Mouse (Mus musculus): ENCODE data around the gene Rmi2. TPM values are rescaled to one million over a fixed set of nuclear protein-coding genes. Genes with fewer than 3 reads are reported as not detected.

The Rmi2 gene
- polyA plus RNA-seq, 1 experiment from 2014 or later: 0.44 TPM

DNA sequence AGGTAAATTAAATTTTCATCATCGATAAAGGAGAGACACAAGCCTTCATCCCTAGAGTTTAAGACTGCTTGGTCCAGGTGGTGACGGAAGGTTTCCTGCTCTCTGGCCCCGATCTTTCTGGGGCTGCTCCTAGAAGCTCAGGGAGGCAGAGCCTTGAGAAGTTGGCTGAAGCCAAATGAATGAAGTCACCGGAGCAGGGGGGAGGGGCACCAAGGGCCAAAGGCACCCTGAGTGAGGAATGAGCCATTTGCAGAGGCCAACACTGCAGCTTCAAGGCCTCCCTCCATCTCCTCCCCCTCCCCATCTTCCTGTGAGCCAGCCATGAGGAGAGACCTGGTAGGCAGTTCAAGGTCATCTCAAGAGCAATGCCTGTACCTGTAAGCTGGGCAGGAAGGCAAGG, 58.3 kb downstream of the Rmi2 start:
- Histone ChIP-seq H3K9me3 (ENCODE audit: control insufficient read depth, low read length) (no peaks in the 10 kb centered on the region), H3K4me2 (ENCODE audit: low read depth, low read length) (no peak overlapping the region), H3K27me3 (ENCODE audit: control insufficient read depth, insufficient read depth, low read length) (no peaks in the 10 kb centered on the region), H3K4me3 (ENCODE audit: low read depth, low read length) (no peak overlapping the region), H3K4me1 (ENCODE audit: control insufficient read depth, insufficient read depth, low read length) (no peaks in the 10 kb centered on the region), H3K9ac (replicated peaks; ENCODE audit: low read depth, low read length) (no peak overlapping the region), H3K27ac (ENCODE audit: low read depth, low read length) (no peak overlapping the region), H3K36me3 (ENCODE audit: control insufficient read depth, insufficient read depth, low read length) (no peaks in the 10 kb centered on the region)
- WGBS: 89% methylated on average over 4 of the region's 4 CpGs
- no peak for ATAC-seq (ENCODE audit: low read depth)

DNA sequence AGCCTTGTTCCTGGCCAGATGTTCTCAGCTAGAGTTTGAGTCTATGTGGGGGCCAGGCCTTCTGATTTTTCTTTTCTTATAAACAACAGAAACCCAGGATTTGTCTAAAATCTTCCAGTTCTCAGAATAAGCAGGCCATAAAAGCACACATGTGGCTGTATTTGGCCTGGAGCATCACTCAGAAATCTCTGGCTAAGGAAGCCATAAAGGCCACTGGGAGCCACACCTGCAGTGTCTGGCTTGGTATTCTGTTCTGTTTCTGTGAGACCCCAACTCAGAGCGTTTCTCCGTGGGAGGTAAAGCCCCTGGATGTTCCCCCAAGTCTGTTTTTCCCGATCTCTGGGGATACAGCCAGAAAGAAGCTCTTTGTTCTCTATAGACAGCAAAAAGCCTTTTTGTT, 61.0 kb downstream of the Rmi2 start:
- Histone ChIP-seq H3K4me1 (ENCODE audit: control insufficient read depth, insufficient read depth, low read length) (no peaks in the 10 kb centered on the region), H3K27me3 (ENCODE audit: control insufficient read depth, insufficient read depth, low read length) (no peaks in the 10 kb centered on the region), H3K9ac (replicated peaks; ENCODE audit: low read depth, low read length) (no peak overlapping the region), H3K27ac (ENCODE audit: low read depth, low read length) (no peak overlapping the region), H3K9me3 (ENCODE audit: control insufficient read depth, low read length) (no peaks in the 10 kb centered on the region), H3K4me3 (ENCODE audit: low read depth, low read length) (no peak overlapping the region), H3K4me2 (ENCODE audit: low read depth, low read length) (no peak overlapping the region), H3K36me3 (ENCODE audit: control insufficient read depth, insufficient read depth, low read length) (no peaks in the 10 kb centered on the region)
- WGBS: 64% methylated on average over 3 of the region's 3 CpGs
- no peak for ATAC-seq (ENCODE audit: low read depth)

DNA sequence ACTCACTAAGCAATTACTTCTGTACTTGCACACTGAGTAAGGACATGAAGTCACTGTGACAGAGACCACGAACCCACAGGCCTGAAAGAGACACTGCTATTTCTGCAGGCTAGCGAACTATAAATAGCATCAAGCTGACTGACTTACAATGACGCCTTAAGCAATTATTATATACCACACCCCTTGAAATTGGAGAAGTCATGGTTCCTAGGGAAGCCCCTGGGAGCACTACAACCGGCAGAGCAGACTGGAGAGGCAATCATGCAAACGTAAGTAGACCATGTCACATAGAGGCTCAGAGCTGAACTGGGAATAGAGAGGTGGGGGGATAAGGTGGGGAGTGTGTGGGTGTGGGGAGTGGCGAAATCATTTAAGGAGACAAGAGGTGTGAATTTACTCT, 62.5 kb downstream of the Rmi2 start:
- Histone ChIP-seq H3K27ac (ENCODE audit: low read depth, low read length) (no peak overlapping the region), H3K4me2 (ENCODE audit: low read depth, low read length) (no peak overlapping the region), H3K27me3 (ENCODE audit: control insufficient read depth, insufficient read depth, low read length) (no peaks in the 10 kb centered on the region), H3K9ac (replicated peaks; ENCODE audit: low read depth, low read length) (no peak overlapping the region), H3K4me1 (ENCODE audit: control insufficient read depth, insufficient read depth, low read length) (no peaks in the 10 kb centered on the region), H3K36me3 (ENCODE audit: control insufficient read depth, insufficient read depth, low read length) (no peaks in the 10 kb centered on the region), H3K4me3 (ENCODE audit: low read depth, low read length) (no peak overlapping the region), H3K9me3 (ENCODE audit: control insufficient read depth, low read length) (no peaks in the 10 kb centered on the region)
- 35% methylated on average over 6 of the region's 6 CpGs for WGBS
- ATAC-seq (ENCODE audit: low read depth): peak; percentile 46; the same call in 1 of the 2 replicates

- Histone ChIP-seq H3K4me1 (ENCODE audit: control insufficient read depth, insufficient read depth, low read length) (no peaks in the 10 kb centered on the region), H3K27ac (ENCODE audit: low read depth, low read length) (no peak overlapping the region)
Observed at GRCm38 (mm10) chr16:10900736-10901135, 65.9 kb downstream of the Rmi2 start.

DNA sequence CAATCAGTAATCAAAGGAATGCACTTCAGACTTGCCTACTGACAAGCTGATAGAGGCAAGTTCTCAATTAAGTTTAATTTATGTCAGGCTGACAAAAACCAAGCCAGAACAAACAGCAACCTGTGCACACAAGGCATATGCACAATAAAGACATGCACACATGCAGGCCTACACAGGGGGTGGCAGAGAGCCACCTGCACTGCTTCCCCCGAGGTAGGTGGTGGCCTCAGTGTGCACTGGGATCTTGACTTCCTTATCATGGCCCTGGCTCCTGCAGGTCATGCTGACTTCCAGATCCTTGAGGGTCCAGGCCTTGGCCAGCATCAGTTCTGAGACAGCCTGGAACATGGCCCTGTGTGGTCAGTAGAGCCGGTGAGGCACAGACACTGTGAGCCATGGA, 67.1 kb downstream of the Rmi2 start:
- H3K27me3 ChIP-seq (ENCODE audit: control insufficient read depth, insufficient read depth, low read length): no peaks in the 10 kb centered on the region
- no peak overlapping the region for H3K4me3 ChIP-seq (ENCODE audit: low read depth, low read length)
- H3K36me3 ChIP-seq (ENCODE audit: control insufficient read depth, insufficient read depth, low read length): no peaks in the 10 kb centered on the region
- no peak overlapping the region for H3K9ac ChIP-seq (replicated peaks; ENCODE audit: low read depth, low read length)
- no peak overlapping the region for H3K4me2 ChIP-seq (ENCODE audit: low read depth, low read length)
- no peaks in the 10 kb centered on the region for H3K9me3 ChIP-seq (ENCODE audit: control insufficient read depth, low read length)
- no peak overlapping the region for H3K27ac ChIP-seq (ENCODE audit: low read depth, low read length)
- 84% methylated on average over 2 of the region's 2 CpGs for WGBS
- no peaks in the 10 kb centered on the region for H3K4me1 ChIP-seq (ENCODE audit: control insufficient read depth, insufficient read depth, low read length)
- ATAC-seq (ENCODE audit: low read depth): no peak

More at GRCm38 (mm10) chr16:10900736-10901135, 65.9 kb downstream of the Rmi2 start:
- Histone ChIP-seq H3K9ac (replicated peaks; ENCODE audit: low read depth, low read length) (no peak overlapping the region), H3K9me3 (ENCODE audit: control insufficient read depth, low read length) (no peaks in the 10 kb centered on the region), H3K4me2 (ENCODE audit: low read depth, low read length) (no peak overlapping the region), H3K4me3 (ENCODE audit: low read depth, low read length) (no peak overlapping the region), H3K27me3 (ENCODE audit: control insufficient read depth, insufficient read depth, low read length) (no peaks in the 10 kb centered on the region), H3K36me3 (ENCODE audit: control insufficient read depth, insufficient read depth, low read length) (no peaks in the 10 kb centered on the region)
- WGBS: 94% methylated on average over 1 of the region's 1 CpGs
- ATAC-seq (ENCODE audit: low read depth): no peak

DNA sequence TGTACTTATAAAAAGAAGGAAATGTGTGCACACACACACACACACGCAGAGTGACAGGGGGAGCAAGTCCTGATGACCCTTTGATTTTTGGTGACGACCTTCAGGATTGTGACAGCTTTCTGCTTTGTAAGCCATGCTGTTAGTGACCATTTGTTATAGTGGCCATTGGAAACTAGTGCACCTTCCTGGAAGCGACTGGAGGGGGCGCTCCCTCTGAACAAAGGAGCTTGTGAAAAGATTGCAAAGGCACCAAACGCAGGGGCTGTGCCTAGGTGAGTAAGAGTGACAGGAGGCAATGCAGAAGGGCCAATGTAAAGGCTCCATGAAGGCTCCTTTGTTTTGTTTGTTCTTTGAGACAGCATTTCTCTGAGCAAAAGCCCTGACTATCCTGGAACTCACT, 68.0 kb downstream of the Rmi2 start:
- no peak for ATAC-seq (ENCODE audit: low read depth)
- WGBS: 68% methylated on average over 5 of the region's 5 CpGs

GRCm38 (mm10) chr16:10905661-10906113, 70.8 kb downstream of the Rmi2 start:
- Histone ChIP-seq H3K36me3 (ENCODE audit: control insufficient read depth, insufficient read depth, low read length) (no peaks in the 10 kb centered on the region), H3K27ac (ENCODE audit: low read depth, low read length) (no peak overlapping the region), H3K9me3 (ENCODE audit: control insufficient read depth, low read length) (no peaks in the 10 kb centered on the region), H3K27me3 (ENCODE audit: control insufficient read depth, insufficient read depth, low read length) (no peaks in the 10 kb centered on the region), H3K4me1 (ENCODE audit: control insufficient read depth, insufficient read depth, low read length) (no peaks in the 10 kb centered on the region), H3K9ac (replicated peaks; ENCODE audit: low read depth, low read length) (no peak overlapping the region), H3K4me3 (ENCODE audit: low read depth, low read length) (no peak overlapping the region), H3K4me2 (ENCODE audit: low read depth, low read length) (no peak overlapping the region)
- no peak for ATAC-seq (ENCODE audit: low read depth)
- 81% methylated on average over 5 of the region's 5 CpGs for whole genome bisulfite sequencing

More for the DNA sequence above, 68.0 kb downstream of the Rmi2 start:
- Histone ChIP-seq H3K27ac (ENCODE audit: low read depth, low read length) (no peak overlapping the region), H3K4me1 (ENCODE audit: control insufficient read depth, insufficient read depth, low read length) (no peaks in the 10 kb centered on the region), H3K36me3 (ENCODE audit: control insufficient read depth, insufficient read depth, low read length) (no peaks in the 10 kb centered on the region), H3K4me2 (ENCODE audit: low read depth, low read length) (no peak overlapping the region), H3K27me3 (ENCODE audit: control insufficient read depth, insufficient read depth, low read length) (no peaks in the 10 kb centered on the region), H3K4me3 (ENCODE audit: low read depth, low read length) (no peak overlapping the region), H3K9me3 (ENCODE audit: control insufficient read depth, low read length) (no peaks in the 10 kb centered on the region), H3K9ac (replicated peaks; ENCODE audit: low read depth, low read length) (no peak overlapping the region)

DNA sequence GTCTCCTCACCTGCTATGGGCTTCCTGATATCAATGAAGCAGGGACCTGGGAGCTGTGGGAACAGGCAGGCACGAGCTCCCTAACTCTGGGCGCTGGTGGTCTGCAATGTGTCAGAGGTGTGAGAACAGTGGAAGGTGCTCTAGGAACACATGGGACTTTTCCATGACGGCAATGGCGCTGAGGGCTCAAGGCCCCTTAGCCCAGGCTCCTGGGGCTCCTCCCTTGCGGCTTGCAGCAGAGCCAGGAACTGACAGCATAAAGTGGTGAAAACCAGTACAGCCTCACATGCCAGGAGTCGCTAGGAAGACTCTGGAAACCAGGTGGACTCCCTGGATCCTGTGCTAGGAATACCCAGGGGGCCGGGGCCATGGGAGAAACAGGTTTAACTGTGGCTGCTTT, 75.7 kb downstream of the Rmi2 start:
- H3K36me3 ChIP-seq (ENCODE audit: control insufficient read depth, insufficient read depth, low read length): no peaks in the 10 kb centered on the region
- H3K4me3 ChIP-seq (ENCODE audit: low read depth, low read length): no peak overlapping the region
- H3K9ac ChIP-seq (replicated peaks; ENCODE audit: low read depth, low read length): no peak overlapping the region
- no peaks in the 10 kb centered on the region for H3K9me3 ChIP-seq (ENCODE audit: control insufficient read depth, low read length)
- 85% methylated on average over 7 of the region's 7 CpGs for WGBS
- no peaks in the 10 kb centered on the region for H3K27me3 ChIP-seq (ENCODE audit: control insufficient read depth, insufficient read depth, low read length)
- no peaks in the 10 kb centered on the region for H3K4me1 ChIP-seq (ENCODE audit: control insufficient read depth, insufficient read depth, low read length)
- H3K4me2 ChIP-seq (ENCODE audit: low read depth, low read length): no peak overlapping the region
- H3K27ac ChIP-seq (ENCODE audit: low read depth, low read length): no peak overlapping the region
- no peak for ATAC-seq (ENCODE audit: low read depth)

DNA sequence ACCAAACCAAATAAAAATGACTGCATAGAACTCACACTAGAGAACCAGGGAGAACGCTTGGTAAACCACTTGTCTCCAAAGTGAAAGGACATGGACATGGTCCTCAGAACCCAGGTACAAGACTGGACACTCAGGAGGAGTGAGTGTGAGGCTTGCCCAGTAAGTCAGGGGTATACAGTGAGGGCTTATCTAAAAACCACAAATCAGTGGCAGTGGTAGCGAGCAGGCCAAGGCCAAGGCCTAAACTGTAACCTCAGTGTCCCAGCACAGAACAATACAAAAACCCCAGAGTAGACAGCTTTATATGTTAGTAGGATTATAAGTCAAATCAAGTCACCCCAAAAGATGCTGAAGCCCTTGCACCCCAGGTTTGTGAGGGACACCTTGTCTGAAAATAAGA, 76.2 kb downstream of the Rmi2 start:
- no peaks in the 10 kb centered on the region for H3K27me3 ChIP-seq (ENCODE audit: control insufficient read depth, insufficient read depth, low read length)
- H3K9ac ChIP-seq (replicated peaks; ENCODE audit: low read depth, low read length): no peak overlapping the region
- no peaks in the 10 kb centered on the region for H3K9me3 ChIP-seq (ENCODE audit: control insufficient read depth, low read length)
- no peak overlapping the region for H3K27ac ChIP-seq (ENCODE audit: low read depth, low read length)
- H3K4me1 ChIP-seq (ENCODE audit: control insufficient read depth, insufficient read depth, low read length): no peaks in the 10 kb centered on the region
- no peak overlapping the region for H3K4me2 ChIP-seq (ENCODE audit: low read depth, low read length)
- no peak overlapping the region for H3K4me3 ChIP-seq (ENCODE audit: low read depth, low read length)
- no peak for ATAC-seq (ENCODE audit: low read depth)
- no peaks in the 10 kb centered on the region for H3K36me3 ChIP-seq (ENCODE audit: control insufficient read depth, insufficient read depth, low read length)
- WGBS: 92% methylated on average over 2 of the region's 2 CpGs

GRCm38 (mm10) chr16:10915066-10915465, 80.2 kb downstream of the Rmi2 start:
- WGBS: 95% methylated on average over 4 of the region's 4 CpGs
- Histone ChIP-seq H3K4me3 (ENCODE audit: low read depth, low read length) (no peak overlapping the region), H3K27me3 (ENCODE audit: control insufficient read depth, insufficient read depth, low read length) (no peaks in the 10 kb centered on the region), H3K27ac (ENCODE audit: low read depth, low read length) (no peak overlapping the region), H3K4me1 (ENCODE audit: control insufficient read depth, insufficient read depth, low read length) (no peaks in the 10 kb centered on the region), H3K9ac (replicated peaks; ENCODE audit: low read depth, low read length) (no peak overlapping the region), H3K4me2 (ENCODE audit: low read depth, low read length) (no peak overlapping the region), H3K9me3 (ENCODE audit: control insufficient read depth, low read length) (no peaks in the 10 kb centered on the region), H3K36me3 (ENCODE audit: control insufficient read depth, insufficient read depth, low read length) (no peaks in the 10 kb centered on the region)
- ATAC-seq (ENCODE audit: low read depth): no peak
